Mouse (Mus musculus) urinary bladder, postnatal 36 days (tissue): Measurements from ENCODE around the gene Ddn.

Source experiments
- DNase-seq, 2 experiments: peaks; one replicate each; pipeline ENCODE4 v3.0.0; 2022; ENCODE audit warnings: low spot score in 2 of 2, mixed read lengths in 1 of 2

Gene Ddn

GRCm38 (mm10) chr15:98809390-98809789 is at the start of gene Ddn:
Gene Ddn, minus strand, starts transcription at chr15:98809490.
- no peak for DNase-seq

- no peak for DNase-seq
Measured at GRCm38 (mm10) chr15:98854214-98854613, 44.9 kb upstream of the Ddn start.

GRCm38 (mm10) chr15:98853161-98853937 is 44.1 kb upstream of the Ddn start:
- no peak for DNase-seq

- DNase-seq, result no peak
Measured at GRCm38 (mm10) chr15:98852733-98853132, 43.4 kb upstream of the Ddn start.

- no peak for DNase-seq
Measured at GRCm38 (mm10) chr15:98852071-98852470, 42.8 kb upstream of the Ddn start.

- no peak for DNase-seq
Measured at GRCm38 (mm10) chr15:98851229-98851818, 42.0 kb upstream of the Ddn start.

- DNase-seq, result peak in 1 of 2 experiments; percentile 47
Measured at GRCm38 (mm10) chr15:98850668-98851067, 41.4 kb upstream of the Ddn start.

GRCm38 (mm10) chr15:98849956-98850600 is 40.8 kb upstream of the Ddn start:
- no peak for DNase-seq

GRCm38 (mm10) chr15:98849165-98849564 is 39.9 kb upstream of the Ddn start:
- no peak for DNase-seq

GRCm38 (mm10) chr15:98846140-98846539 is 36.9 kb upstream of the Ddn start:
- DNase-seq, result no peak

- DNase-seq, result no peak
Measured at GRCm38 (mm10) chr15:98845149-98845548, 35.9 kb upstream of the Ddn start.

GRCm38 (mm10) chr15:98843595-98844223 is 34.4 kb upstream of the Ddn start:
- DNase-seq, result no peak

GRCm38 (mm10) chr15:98839671-98840585 is 30.6 kb upstream of the Ddn start:
- no peak for DNase-seq

- DNase-seq, result no peak
Measured at GRCm38 (mm10) chr15:98839161-98839560, 29.9 kb upstream of the Ddn start.

- DNase-seq, result no peak
Measured at GRCm38 (mm10) chr15:98837743-98838103, 28.4 kb upstream of the Ddn start.

GRCm38 (mm10) chr15:98837006-98837742 is 27.9 kb upstream of the Ddn start:
- no peak for DNase-seq

GRCm38 (mm10) chr15:98835291-98835690 is 26.0 kb upstream of the Ddn start:
- DNase-seq, result no peak

- no peak for DNase-seq
Measured at GRCm38 (mm10) chr15:98834059-98834458, 24.8 kb upstream of the Ddn start.

- no peak for DNase-seq
Measured at GRCm38 (mm10) chr15:98833281-98833680, 24.0 kb upstream of the Ddn start.

GRCm38 (mm10) chr15:98832161-98833058 is 23.1 kb upstream of the Ddn start:
- no peak for DNase-seq
